Mouse (Mus musculus) bone marrow, adult 2 months (tissue): ENCODE results near the gene Lpar5. TPM values are rescaled to one million over a fixed set of nuclear protein-coding genes. Genes with fewer than 3 reads are reported as not detected.

Experiments used
- H3K27ac ChIP-seq: fragments of 200-500 bp; 2 replicates; pipeline ENCODE4 v1.5.1; 2012; ENCODE audit warnings: low read depth, mild to moderate bottlenecking, control low read depth, inconsistent platforms, low read length; ENCODE audit not compliant: control insufficient read depth, poor library complexity, insufficient read depth
- H3K4me1 ChIP-seq: fragments of 200-500 bp; 2 replicates; pipeline ENCODE4 v1.6.1; 2011; ENCODE audit warnings: low read length; ENCODE audit not compliant: control insufficient read depth, insufficient read depth
- H3K4me3 ChIP-seq: fragments of 200-500 bp; replicated peaks from 2 replicates; pipeline ENCODE3; 2011; ENCODE audit warnings: mild to moderate bottlenecking, low read depth, low read length, control low read depth; ENCODE audit not compliant: control insufficient read depth
- CTCF ChIP-seq: fragments of 200-500 bp; IDR thresholded peaks from 2 replicates; pipeline ENCODE4 v1.5.1; 2011; ENCODE audit warnings: low read length, control low read depth; ENCODE audit not compliant: control insufficient read depth, insufficient read depth
- POLR2A ChIP-seq: fragments of 200-500 bp; IDR thresholded peaks from 2 replicates; pipeline ENCODE4 v1.6.1; 2011; ENCODE audit warnings: low read depth, mild to moderate bottlenecking, control low read depth, low read length, borderline replicate concordance; ENCODE audit not compliant: control insufficient read depth
- WGBS: fragments of 180-500 bp; shearing (Covaris S2); methylation state at CpG from one replicate; pipeline ENCODE4 v1.1.7; 2018; 5-methylcytosine and 5-hydroxymethylcytosine counted together
- polyA plus RNA-seq: library from polyadenylated mRNA; stranded (reverse); fragments of >200 nt; gene quantifications from 2 replicates; pipeline ENCODE4 v1.2.4, GENCODE M21; 2011; ENCODE audit warnings: low replicate concordance; ENCODE audit not compliant: missing spikeins, insufficient read depth, insufficient read length

Lpar5 gene
- polyA plus RNA-seq, 1 experiment = not detected

DNA sequence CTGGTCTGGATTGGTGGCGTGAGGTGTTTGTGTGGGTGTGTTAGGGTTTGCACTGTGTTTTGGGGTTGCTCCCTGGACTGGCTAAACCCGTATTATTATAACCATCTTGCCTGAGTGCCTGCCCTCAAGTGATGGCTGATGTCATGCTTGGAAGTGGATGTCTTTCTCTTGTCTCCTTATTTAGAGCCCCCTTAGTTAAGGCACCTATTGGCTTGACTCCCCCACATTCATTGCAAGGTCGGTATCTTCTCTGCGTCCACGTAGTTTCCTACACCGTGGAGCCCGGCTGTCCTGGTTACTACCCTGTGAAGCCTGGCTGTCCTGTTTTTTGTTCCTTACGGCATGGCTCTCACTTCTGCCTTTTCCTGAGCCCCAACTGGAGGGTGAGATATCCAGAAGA is 30.2 kb downstream of the Lpar5 start:
- Histone ChIP-seq H3K27ac (no peak overlapping the region), H3K4me1 (peaks cover 2% of the 10 kb centered on the region; the same call in 1 of the 2 replicates), H3K4me3 (peak overlapping the region; percentile 52)
- WGBS = 29% methylated on average over 8 of the region's 8 CpGs
- no peak for TF ChIP-seq POLR2A
- no peak for TF ChIP-seq CTCF

DNA sequence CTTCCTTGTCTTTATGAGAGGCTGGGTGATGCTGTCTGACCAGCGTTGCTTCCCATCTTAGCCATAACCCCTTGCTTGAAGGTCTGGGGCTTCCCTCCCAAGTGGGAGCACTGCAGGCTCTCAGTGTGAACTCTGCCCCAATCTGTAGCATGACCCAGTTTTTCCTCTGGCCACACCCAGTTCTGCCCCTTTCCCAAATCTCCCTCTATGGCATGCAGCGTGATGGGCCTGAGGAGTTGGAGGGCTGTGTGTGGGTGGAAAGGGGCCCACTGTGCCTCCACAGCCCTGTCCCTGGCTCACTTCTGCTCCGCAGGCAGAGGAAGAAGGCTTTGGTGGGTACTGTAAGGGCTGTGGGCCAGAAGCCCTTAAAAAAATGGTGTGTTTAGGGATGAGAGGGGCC is 30.8 kb downstream of the Lpar5 start:
- no peak for TF ChIP-seq POLR2A
- TF ChIP-seq CTCF = no peak
- Histone ChIP-seq H3K27ac (peak overlapping the region; percentile 42), H3K4me1 (peaks cover 2% of the 10 kb centered on the region; the same call in 1 of the 2 replicates), H3K4me3 (no peak overlapping the region)
- 39% methylated on average over 3 of the region's 3 CpGs for WGBS

DNA sequence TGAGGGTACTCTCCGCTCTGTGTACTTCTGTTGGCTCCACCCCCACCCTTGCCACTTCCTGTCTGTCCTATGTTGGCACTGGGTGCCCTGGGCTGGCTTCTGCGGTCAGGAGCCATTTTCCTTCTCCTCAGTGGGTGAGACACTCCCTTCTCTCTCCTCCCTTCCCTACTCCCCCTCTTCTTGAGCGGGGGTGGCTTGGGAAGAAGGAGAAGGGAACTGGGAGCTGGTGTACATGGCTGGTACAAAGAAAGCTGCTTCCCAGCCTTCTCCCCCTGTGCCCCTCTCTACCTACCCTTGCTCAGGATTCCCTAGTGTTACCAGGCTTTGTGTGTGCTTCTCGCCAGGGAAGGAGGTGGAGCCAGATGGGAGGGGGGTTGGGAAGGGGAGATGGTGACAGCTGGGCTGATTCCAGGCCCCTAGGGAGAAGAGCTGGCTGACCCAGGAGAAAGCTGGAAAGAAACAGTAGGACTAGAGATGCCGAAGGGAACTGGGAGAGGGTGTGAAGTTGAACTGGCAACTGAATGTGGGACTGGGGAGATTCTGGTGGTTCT is 31.8 kb downstream of the Lpar5 start:
- 17% methylated on average over 5 of the region's 5 CpGs for WGBS
- TF ChIP-seq CTCF = peak; percentile 19; the same call in 1 of the 2 replicates
- no peak for TF ChIP-seq POLR2A
- Histone ChIP-seq H3K27ac (peak overlapping the region; percentile 31), H3K4me1 (peaks cover 2% of the 10 kb centered on the region; the same call in 1 of the 2 replicates), H3K4me3 (peak overlapping the region; percentile 4)

DNA sequence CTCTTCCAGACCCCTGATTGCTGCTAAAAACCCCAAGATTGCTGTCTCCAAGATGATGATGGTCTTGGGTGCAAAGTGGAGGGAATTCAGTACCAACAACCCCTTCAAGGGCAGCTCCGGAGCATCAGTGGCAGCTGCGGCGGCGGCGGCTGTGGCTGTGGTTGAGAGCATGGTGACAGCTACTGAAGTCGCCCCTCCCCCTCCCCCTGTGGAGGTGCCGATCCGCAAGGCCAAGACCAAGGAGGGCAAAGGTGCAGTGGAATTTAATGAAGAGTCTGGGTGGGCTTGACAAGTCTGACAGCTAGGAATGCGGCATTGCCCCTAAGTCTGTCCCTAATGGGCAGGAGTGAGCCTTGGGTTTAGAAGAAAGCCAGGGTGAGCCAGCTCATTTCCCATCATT is 33.7 kb downstream of the Lpar5 start:
- Histone ChIP-seq H3K4me1 (peaks cover 2% of the 10 kb centered on the region; the same call in 1 of the 2 replicates), H3K4me3 (no peak overlapping the region), H3K27ac (no peak overlapping the region)
- TF ChIP-seq POLR2A (no peak), CTCF (no peak)
- WGBS = 93% methylated on average over 9 of the region's 9 CpGs

DNA sequence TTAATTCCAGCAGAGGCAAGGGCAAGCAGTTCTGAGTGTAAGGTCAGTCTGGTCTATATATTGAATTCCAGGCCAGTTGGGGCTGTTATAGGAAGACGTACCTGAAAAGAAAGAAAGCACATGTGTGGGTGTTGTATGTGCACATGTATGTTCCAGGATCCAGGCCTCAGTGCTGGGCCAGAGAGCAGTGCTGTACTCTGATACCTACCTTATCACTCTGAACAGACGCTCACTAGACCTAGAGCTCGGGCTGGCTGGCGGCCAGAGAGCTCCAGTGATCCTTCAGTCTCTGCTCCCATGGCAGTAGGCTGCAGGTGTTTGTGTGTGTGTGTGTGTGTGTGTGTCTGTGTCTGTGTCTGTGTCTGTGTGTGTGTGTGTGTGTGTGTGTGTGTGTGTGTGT is 36.5 kb downstream of the Lpar5 start:
- H3K4me1 ChIP-seq = no peaks in the 10 kb centered on the region; the same call in 1 of the 2 replicates
- peak overlapping the region; percentile 17; the same call in 1 of the 2 replicates for H3K27ac ChIP-seq
- 72% methylated on average over 4 of the region's 4 CpGs for WGBS
- no peak overlapping the region for H3K4me3 ChIP-seq
- TF ChIP-seq CTCF (no peak), POLR2A (no peak)

DNA sequence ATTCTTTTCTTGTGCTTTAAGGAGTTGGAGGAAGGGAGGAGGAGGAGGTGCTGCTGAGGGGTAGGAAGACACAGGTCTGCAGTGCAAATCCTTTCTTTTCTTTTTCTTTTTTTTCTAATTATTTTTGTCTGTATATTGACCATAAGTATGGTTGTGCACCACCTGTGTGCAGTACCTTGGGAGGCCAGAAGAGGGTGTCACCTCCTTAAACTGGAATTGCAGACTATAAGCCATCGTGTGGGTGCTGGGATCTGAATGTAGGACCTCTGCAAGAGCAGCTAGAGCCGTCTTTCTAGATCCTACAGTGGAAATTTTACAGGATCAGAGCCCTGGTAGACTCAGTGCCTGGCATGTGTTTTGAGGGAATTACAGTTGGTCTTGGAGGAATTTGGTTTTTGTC is 40.0 kb downstream of the Lpar5 start:
- Histone ChIP-seq H3K4me1 (peaks cover 2% of the 10 kb centered on the region; the same call in 1 of the 2 replicates), H3K27ac (no peak overlapping the region), H3K4me3 (no peak overlapping the region)
- TF ChIP-seq POLR2A (no peak), CTCF (no peak)
- 93% methylated on average over 2 of the region's 2 CpGs for WGBS

DNA sequence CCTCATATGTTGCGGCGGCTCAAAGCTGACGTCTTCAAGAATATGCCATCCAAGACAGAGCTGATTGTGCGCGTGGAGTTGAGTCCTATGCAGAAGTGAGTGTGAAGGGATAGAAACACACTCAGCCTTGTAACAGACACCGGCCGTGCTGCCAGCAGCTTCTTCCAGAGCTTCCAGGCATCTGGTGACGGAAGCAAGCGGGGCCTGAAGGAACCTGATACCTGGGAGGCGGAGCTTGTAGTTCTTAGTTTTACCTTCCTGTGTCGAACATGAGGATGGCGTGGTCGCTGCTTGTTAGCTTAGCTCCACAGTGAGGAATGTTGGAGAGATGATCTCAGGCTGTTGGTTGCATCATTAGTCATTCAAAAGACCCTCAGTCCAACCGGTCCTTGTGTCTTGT is 41.7 kb downstream of the Lpar5 start:
- WGBS = 94% methylated on average over 14 of the region's 14 CpGs
- no peak overlapping the region for H3K4me3 ChIP-seq
- TF ChIP-seq POLR2A = no peak
- H3K4me1 ChIP-seq = peaks cover 2% of the 10 kb centered on the region; the same call in 1 of the 2 replicates
- H3K27ac ChIP-seq = no peak overlapping the region

DNA sequence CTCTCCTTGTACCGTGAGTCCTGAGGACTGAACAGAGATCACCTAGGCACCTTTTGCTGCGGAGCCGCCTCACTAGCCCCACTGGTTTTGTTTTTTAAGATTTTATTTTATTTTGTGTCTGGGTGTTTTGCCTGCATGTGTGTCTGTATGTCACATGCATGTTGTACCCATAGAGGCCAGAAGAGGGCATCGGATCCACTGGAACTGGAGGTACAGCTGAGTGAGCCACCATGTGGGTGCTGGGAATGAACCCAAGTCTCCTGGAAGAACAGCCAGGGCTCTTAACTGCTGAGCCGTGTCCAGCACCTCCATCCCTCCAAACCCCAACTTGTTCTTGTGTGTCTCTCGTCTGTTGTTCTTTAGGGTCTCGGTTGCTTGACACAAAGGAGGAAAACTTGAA is 43.2 kb downstream of the Lpar5 start:
- TF ChIP-seq CTCF = peak; percentile 41
- no peak for TF ChIP-seq POLR2A
- H3K27ac ChIP-seq = no peak overlapping the region
- H3K4me1 ChIP-seq = peaks cover 2% of the 10 kb centered on the region; the same call in 1 of the 2 replicates
- no peak overlapping the region for H3K4me3 ChIP-seq
- 91% methylated on average over 7 of the region's 7 CpGs for WGBS

DNA sequence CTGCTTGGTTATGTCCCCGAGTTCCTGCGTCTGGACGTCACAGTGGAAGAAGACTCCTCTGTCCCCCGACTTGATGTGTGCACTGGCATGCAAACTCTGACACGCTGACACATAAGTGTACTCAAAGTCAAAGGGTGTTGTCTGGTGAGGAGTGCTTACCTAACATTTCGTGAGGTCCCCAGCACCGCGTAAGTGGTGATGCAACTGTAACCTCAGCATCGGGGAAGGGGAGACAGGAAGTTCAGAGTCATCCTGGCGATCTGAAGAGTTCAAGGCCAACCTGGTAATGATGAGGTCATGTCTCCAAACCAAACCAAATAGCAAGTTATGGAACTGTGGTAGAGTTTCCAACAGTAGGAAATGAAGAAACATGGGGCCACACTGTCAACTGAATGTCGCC is 44.8 kb downstream of the Lpar5 start:
- no peak overlapping the region; the same call in 1 of the 2 replicates for H3K27ac ChIP-seq
- no peak overlapping the region for H3K4me3 ChIP-seq
- no peak for TF ChIP-seq POLR2A
- no peak for TF ChIP-seq CTCF
- H3K4me1 ChIP-seq = peaks cover 2% of the 10 kb centered on the region; the same call in 1 of the 2 replicates
- 59% methylated on average over 11 of the region's 11 CpGs for WGBS
